Mouse (Mus musculus) CD4-positive helper T cell, adult 2 months (primary cell): Measurements from ENCODE around the gene Cys1.

Experiments
- DNase-seq: peaks from one replicate; pipeline ENCODE4 v3.0.0-alpha.2; 2012; ENCODE audit warnings: low read depth, missing footprints, low spot score

Cys1 gene

DNA sequence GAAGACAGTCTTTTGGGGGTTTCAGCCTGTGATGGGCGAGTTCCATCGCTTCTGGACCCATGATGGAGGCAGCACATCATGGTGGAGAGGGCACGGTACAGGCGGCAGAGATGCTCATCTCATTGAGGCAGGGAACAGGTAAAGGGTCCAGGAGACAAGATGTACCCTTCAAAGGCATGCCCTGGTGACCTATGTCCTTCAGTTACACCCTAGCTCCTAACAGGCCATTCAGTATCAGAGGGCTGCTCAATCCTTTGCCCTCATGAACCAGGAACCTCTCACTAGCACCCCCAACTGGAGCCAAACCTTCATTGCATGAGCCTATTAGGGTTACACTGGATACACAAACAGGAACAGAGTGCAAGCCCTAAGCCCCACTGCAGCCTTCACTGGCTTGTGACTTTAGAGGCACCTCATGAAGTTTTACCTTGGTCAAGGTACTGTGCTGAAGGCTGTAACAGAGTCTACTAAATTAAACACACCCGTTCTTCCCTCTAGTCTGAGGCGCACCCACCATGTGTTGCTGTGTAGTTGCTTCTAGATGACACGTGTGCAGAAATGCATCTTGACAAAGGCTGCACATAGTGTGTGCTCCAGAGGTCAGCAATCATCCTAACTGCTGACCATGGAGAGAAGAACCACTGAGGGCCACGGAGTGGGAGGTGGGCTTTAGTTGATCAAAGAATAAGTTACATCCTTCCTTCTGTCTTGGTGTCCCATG is 16.0 kb upstream of the Cys1 start:
- no peak for DNase-seq

DNA sequence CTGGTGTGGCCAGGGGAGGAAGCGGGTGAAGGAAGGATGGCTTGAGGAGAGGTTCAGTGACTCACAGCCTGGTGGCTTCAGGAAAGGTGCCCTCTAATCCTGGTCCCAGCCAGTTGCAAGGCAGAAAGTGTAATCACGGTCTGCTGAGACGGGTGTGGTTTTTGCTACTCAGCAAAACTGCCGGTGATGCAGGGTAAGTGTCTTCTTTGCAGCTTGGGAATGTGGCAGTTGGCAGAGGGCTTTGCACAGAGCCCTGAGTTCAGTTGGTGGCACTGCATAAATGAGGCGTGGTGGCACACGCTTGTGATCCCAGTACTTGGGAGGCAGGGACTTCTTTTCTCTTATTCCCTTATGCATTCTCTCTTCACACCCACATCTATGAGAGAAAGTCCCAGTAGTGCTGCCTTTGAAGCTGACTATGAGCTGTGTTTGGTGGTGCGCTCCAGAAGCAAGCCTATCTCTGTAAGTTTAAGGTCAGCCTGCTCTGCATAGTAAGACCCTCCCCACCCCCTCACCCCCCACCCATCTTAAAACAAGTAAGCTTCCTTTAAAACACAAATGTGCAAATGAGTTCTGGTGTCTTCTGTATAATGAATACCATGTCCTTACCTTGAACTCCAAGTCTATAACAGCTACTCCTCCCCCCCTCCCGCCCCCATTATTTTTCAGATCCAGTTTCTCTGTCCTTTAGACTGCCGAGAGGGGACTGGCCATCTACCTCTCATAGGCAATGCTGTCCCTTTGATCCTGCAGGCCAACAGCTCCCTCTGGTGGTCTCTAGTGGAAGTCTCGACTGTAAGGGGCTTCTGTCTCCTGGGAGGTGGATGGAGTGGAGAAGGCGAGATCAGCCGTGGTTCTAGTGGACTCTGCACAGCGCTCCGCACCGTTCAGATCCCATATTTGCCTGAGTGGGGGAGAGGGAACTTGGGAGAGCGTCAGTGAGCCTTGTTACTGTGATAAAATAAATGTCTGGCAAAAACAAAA is 15.2 kb upstream of the Cys1 start:
- peak; percentile 74 for DNase-seq

DNA sequence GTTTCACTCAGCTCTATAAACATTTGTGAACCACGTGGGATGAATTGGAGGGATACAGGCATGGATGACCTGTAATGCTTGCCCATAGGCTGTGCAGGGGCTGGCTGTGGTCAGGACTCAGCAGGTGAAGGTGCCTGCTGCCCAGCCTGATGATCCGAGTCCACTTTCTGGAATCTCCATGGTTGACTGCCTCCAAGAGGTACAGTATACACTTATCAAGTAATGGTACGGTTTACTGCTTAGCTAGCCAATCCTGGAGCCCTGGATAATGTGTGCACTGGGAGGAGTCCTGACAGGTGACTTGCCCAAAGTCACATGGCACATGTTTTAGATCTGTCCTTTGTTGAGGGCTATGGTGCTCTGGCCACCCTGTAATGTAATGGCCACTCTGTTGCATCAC is 8.7 kb upstream of the Cys1 start:
- no peak for DNase-seq

DNA sequence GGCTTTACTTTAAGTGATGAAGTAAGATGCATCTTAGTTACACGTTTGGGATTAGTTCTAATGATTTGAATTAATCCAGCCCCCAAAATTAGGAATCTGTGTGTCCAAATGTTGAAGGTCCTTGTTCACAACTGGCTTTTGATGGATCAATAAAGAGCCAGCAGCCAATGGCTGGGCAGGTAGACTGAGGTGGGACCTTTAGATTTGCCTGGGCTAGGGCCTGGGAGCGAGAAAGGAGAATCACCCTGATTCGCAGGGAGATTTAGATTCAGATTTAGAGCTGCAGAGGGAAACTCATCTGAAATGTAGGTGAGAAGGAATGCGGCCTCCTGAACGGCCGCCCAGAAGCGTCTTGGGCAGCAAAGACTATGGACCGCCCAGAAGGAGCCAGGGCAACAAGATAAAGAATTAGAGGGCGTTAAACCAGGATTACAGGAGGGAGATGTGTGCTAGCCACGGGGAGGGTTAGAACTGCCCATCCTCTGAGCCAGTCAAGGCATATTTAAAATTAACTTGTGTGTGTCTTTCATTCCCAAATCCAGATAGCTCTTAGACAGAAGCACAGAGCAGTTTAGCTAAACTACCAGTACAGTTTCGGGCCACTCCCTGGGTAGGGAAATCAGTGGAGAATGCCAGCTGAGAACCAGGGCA is 5.2 kb upstream of the Cys1 start:
- DNase-seq, result no peak

DNA sequence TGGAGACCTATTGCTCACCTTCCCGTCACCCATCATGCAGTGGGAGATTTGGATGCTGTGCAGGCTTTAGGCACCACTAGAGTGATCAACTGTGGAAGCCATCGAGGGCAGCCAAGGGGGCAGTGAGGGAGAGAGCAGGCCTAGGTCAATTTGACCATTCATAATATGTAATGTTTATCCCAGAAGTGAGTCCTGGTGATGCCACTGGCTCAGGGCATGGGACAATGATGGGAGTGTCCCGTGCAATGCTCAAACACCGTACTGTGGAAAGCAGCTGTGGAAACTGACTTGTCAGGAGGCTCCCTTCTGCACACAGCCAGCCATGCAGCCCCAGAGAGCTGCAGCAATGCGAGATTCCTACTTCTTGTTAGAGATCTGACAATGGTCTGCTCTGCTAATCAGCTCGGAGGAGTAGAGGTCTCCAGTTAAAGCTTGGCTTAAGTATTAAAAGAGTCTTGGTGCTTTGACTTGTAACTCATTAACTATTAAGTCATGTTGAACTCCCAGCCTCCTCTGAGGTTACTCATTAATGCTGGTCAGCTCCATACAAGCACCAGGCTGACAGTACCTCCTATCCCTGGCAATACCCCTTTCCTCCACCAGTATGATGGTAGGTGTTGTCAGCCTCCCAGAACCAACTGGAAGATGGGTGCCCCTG is 4.6 kb upstream of the Cys1 start:
- DNase-seq, result no peak

DNA sequence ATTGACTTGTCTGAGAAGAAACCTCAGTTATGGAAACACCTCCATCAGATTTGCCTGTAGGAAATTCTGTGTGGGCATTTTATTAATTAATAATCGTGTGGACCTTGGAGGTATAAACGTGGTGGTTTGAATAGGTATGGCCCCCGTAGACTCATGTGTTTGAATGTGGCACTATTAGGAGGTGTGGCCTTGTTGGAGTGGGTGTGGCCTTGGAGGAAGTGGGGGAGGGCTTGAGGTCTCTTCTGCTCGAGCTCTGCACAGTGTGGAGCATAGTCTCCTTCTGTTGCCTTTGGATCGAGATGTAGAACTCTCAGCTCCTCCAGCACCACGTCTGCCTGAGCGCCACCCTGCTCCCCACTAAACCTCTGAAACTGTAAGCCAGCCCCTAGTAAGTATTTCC is 1.8 kb upstream of the Cys1 start:
- no peak for DNase-seq

DNA sequence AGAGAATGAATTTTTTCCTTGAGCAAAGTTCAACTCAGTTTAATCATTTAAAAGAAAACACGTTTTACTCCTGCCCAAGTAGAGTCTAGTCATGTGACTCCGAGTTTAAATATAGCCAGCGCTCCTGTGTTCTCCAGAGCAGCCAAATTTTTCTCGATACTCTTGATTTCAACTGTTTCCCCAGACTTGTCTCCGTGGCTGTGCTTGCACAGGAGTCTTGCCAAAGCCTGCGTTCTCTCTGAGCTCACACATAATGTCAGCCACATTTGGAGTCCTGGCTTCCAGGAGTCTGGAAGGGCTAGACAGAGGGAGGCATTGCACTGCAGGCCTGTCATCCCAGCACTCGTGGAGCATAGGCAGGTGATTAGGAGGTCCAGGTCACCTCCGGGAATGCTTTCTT is 950 bp upstream of the Cys1 start:
- no peak for DNase-seq

DNA sequence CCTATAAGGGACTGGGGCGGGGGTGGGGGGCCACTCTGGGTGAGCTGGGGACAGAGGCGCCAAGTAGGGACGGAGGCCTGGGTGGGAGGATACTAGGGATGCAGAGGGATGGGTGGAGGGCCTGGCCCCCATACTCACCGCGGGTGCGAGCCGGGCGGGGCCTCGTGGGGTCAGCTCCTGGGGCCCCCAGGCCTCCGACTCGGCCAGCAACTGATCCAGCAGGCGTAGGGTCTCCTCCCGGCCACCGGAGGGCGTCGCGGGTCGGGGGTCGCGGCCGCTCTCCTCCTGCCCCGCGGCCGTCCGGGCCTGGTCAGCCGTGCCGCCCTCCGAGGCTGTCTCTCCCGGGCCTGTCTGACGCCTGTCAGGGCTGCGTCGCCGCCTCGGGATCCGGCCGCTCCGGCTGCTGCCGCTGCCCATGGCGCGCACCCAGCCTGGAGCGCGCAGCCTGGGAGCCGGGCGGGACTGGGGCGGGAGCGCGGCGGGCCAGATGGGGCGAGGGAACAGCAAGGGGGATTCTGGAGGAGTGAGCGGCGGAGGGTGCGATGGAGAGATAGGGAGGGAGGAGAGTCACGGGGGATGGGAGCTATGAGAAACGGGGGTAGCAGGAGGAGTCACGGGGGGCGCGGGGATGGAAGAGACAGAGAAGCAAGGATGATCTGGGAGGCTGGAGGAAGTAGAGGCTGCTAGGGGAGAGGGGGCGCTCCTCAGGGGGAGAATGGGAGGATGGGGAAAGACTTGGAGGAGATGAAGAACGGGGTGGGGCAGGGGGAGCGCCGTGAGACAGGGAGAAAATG is 924 bp downstream of the Cys1 start:
- no peak for DNase-seq

DNA sequence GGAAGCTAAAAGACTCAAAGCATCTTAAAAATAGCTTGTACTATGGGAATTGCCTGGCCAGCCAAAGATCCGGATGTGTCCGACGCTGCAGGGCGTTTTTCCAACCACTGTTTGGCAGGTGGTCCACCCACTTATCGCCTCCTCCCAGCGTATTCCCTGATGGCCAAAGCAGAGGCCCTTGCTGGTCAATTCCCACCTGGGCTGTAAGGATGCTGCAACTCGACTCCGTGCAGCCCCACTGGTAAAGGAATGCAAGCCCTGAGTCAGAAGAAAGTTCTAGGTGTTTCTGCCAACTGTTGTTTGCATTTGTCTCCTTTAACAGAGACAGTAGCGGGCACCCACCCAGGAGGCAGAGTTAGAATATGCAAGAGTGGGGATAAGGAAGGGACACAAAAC is 1.5 kb downstream of the Cys1 start:
- DNase-seq, result no peak

DNA sequence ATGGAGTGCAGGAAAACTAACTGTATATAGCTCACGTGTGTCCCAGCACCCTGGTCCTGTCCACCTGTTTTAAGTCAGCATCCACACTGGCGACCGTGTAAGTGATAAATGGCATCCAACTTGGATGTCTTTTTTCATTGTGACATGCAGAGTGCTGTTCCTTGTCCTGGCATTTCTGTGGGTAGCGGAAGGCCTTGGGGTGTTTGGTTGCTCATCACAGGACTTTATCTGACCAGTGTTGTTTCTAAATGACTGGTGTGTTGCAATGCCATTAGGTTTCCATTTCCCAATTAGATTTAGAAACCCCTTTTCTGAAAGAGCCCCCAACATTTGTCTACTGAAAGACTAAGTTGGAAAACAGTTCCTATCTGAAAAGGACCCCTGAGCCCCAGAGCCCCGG is 19.5 kb downstream of the Cys1 start:
- DNase-seq, result no peak

DNA sequence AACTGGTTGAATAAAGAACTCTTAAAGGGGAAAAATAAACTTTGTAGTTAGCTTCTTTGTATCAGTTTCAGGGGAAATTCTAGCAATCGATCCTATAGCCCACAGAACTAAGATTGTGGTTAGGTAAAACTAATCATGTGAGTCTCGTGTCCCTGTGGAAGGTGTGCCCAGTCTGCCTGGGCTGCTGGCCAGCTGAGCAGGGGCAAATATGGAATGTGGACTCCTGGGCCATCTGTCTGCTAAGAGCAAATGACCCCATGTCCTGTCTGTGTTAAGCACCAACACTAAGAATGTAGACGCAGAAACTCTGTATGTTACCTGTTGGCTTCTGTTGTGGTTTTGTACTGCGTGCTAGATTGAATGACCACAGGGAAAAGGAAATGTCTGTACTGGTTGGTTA is 20.5 kb downstream of the Cys1 start:
- no peak for DNase-seq

DNA sequence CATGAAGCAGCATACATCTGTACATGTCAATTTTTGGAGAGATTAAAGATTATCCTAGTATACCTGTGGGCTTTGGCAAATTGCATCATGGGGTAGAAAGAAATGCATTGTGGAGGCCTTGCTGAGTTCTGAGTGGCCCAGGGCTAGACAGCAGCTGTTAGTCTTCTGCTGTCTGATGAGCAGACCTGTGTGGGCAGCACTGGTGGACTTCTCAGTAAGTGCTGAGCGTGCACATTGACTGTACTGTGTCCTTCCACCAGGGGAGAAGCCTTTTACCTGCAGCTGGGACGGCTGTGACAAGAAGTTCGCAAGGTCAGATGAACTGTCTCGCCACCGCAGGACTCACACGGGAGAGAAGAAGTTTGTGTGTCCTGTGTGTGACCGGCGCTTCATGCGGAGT is 21.7 kb downstream of the Cys1 start:
- no peak for DNase-seq

DNA sequence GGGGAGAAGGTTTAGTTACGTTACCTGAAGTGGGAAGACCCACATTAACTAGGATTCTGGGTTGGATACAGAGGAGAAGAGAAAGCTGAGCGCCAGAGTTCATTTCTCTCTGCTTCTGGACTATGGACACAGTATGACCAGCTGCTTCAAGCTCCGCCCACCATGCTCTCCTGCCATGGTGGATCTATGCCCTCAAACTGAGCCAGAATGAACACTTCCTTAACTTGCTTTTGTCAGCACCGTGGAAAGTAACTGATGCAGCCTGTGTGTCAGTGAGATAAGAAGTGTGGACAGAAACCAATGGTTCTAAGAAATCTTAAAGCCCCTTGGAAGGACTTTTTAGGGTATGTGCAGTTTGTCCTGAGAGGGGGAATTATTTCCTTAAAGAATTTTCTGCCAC is 22.6 kb downstream of the Cys1 start:
- DNase-seq, result no peak

DNA sequence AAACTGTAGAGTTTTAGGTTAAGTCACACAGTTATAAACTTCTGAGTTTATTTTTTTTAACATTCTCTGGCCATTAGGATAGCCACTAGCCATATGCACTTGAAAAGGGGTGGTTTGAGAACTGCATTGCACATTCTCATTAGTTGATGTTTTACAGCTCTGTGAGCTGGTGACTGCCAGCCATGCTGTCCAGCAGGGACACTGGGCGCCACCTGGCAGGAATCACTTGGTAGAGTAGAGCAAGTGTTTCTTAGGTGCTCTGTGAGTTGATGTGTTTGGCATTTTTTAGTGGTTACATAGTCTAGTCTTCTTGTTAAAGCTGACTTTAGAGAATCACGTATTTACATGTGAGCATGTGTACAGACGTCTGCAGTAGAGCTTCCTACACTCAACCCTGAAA is 25.2 kb downstream of the Cys1 start:
- DNase-seq, result no peak

DNA sequence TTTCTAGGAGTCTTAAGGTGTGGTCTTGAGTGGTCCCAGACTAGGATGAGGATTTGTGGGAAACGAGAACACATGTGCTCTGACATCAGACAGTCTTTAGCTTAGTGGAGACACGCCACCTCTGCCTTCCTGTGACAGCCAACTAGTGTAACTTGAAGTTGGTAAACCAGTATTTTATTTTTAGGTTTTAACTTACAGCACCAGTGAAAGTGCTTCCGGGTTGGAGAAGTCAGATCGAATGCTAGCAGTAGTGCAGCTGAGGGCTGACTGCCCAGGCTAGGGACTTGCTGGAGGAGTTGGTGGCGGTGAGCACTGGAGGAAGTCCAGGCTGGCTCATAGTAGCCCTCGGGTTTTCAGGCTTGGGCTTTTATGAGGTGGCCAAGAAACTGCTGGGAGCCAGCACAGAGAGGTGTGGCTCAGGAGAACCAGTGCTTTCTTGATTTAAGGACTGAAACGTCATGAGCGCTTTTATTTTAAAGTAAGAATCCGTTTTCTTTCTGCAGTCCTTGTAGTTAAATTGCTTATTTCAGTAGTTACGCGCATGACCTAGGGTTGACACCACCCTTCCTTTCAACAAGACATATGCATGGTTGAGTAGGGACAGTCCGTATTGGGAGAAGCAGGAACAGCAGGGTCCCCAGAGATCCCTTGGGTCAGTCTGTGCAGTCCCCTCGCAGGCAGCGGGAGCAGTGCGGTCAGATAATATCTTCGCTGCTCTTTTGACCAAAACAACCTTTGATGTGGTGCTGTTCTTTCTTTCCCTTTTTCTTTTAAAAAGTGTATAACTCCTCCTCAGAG is 27.3 kb downstream of the Cys1 start:
- no peak for DNase-seq

DNA sequence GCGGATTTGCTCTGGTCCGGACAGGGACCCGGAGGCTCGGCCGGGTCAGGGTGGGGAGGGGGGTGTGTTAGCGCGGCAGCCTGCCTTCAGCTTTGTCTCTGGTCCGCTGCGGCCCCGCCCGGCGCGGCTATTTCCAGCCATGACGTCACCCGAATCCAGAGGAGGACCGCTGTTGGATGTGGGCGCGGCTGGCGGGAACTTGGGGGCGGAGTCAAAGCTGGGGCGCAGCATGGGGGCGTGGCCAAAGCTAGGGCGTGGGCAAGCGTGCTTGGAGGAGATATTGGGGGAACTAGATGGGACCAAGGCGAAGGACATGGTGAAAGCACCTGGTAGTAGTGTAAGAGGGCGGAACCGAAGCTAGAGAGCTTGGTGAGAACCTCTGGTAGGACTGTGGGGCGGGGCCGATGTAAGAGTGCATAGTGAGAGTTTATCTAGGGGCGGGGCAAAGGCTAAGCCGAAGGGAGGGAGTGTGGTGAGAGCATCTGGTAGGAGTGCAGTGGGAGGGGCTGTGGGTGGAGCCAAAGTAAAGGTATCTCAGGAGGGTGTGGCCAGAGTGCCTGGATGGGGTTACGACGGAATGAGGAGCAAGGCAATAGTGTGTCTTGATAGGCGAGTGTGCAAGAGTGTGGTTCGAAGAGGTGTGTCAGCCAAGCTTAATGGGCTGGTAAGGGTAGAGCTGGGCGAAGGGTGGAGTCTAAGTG is 29.8 kb downstream of the Cys1 start:
- peak; percentile 94 for DNase-seq

DNA sequence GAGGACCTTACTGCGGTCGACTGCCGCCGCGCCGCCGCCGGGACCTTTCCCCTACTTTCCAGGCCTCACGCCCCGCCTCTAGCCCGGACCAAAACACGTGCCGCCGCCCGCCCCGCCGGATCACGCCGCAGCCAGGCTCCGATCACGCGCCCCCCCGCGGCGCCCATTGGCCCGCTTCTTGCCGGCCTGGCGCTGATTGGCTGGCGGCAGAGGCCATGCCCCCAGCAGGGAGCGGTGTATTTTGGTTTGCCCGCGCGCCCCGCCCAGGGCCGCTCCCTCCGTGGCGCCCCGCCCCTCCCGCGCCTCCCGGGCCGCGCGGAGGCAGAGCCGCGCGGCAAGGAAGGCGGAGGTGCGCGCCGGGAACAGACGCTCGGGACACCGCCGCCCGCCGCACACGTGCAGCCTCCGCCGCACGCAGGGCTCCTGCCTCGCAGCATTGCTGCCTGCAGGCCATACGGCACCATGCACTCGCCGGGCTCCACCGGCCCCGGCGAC is 30.5 kb downstream of the Cys1 start, which contains the start of gene Klf11:
Gene Klf11, plus strand, starts transcription at position 212 of the 495 bp plus-strand sequence.
- peak; percentile 98 for DNase-seq

DNA sequence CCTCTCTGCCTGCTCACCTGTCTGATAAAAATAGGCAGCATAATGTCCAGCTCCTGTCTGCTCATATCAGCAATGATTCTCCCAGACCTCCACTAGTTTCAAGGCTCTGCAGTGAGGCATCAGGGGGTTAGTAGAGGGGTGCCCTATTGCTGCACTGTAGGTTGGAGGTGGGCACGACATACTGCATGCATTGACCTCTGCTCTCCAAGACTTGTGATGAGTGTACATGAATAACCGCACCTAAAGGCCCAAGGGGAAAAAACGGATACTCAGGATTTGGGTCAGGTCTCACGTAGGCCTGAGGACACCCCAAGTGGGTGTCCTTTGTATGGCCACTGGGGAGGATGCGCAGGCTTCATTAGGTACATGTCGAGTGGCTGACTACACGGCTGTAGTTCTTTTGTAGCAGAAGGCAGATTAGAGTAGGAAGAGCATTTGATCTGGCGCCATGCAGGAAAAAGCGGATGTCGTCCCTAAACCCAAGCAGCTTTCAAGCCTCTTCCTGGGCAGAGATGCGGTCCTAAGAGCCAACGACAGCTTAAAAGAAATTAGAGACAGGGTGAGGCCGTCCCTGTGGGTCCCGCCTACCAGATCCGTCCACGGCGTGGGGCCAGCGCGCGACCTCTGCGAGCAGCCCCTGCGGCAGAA is 31.1 kb downstream of the Cys1 start:
- no peak for DNase-seq

DNA sequence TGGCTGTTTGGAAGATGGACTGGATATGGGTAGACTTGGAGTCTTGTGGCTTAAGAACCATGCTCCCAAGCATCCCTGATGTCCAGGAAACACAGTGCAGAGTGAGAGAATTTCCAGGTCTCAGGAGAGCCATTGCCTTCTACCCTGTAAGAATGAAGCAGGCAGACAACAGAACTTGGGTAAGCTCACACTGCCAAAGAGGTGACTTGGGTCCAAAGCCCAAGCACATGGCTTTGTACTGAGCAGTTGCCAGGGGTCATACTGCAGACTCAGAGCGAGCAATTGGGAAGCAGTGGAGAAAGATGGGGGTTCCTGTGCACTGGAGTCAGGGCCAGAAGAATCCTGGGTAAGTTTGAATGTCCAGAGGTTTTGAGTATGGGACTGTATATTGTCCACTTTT is 33.5 kb downstream of the Cys1 start:
- no peak for DNase-seq
